Comparison of ENCODE assay signal across 8 mouse cellular contexts in the genomic region with DNA sequence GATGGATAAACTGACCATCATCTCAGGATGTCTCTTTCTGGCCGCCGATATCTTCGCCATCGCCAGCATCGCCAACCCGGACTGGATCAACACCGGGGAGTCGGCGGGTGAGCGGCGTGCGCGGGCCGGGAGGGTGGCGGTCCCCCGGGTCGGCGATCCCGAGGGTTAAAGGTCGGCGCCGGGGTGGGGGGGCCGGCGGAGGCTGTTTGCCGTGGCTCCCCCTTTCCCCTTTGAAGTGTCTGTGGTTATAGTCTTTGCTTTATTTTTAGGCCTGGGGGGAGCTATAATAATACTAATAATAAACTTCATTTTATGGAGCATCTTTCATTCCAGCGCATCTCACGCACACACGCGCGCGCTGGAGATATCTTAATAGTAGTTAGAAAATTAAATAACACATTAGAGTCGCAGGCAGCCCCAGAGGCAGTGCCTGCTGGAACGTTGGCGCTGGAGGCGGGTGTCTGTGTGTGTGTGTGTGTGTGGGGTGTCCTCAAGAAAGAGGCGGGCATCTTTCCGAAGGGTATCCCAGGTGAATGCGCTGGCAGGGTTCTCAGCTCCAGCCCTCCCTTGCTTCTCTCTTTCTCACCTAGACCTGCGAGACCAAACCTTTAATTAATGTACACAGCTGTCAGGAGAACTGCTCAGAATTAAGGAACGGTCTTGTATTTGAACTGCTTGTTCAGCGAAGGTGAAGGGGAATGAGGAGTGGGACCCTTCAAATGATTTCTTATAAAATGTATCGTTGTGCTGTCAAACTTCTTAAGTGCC. TPM values are rescaled to one million over a fixed set of nuclear protein-coding genes. Genes with fewer than 3 reads are reported as not detected.
DNase-seq lines count a peak whose midpoint lies in the region; ATAC-seq and TF ChIP-seq lines count a peak whose summit lies in the region.

No protein-coding gene starts in this region.

- peak overlapping the region; percentile 88 for H3K9ac ChIP-seq in liver, embryonic 12.5 days

- peak overlapping the region; percentile 95 for H3K4me3 ChIP-seq in embryonic facial prominence, embryonic 10.5 days
- H3K4me3 ChIP-seq in liver, embryonic 12.5 days, result peak overlapping the region; percentile 89
- peak overlapping the region; percentile 80 for H3K4me3 ChIP-seq in testis, adult 2 months (ENCODE audit: control insufficient read depth, low read depth, low read length)

- TF ChIP-seq CTCF in testis, adult 2 months (IDR thresholded peaks at IDR 0.05; ENCODE audit: control insufficient read depth, insufficient read depth, insufficient replicate concordance, low read depth, low read length), result no peak

- H3K27ac ChIP-seq in embryonic facial prominence, embryonic 10.5 days (replicated peaks), result peak overlapping the region; percentile 95
- H3K27ac ChIP-seq in liver, embryonic 12.5 days, result peak overlapping the region; percentile 81
- H3K27ac ChIP-seq in testis, adult 2 months (ENCODE audit: control insufficient read depth, insufficient read depth, low read depth, low read length), result peak overlapping the region; percentile 54

- H3K27me3 ChIP-seq in embryonic facial prominence, embryonic 10.5 days (replicated peaks; ENCODE audit: low read depth, poor library complexity, severe bottlenecking), result no peaks in the 10 kb centered on the region
- H3K27me3 ChIP-seq in liver, embryonic 12.5 days (replicated peaks), result no peaks in the 10 kb centered on the region
- H3K27me3 ChIP-seq in testis, adult 2 months (ENCODE audit: control insufficient read depth, insufficient read depth, low read length), result no peaks in the 10 kb centered on the region

- no peaks in the 10 kb centered on the region for H3K9me3 ChIP-seq in embryonic facial prominence, embryonic 10.5 days
- H3K9me3 ChIP-seq in liver, embryonic 12.5 days (replicated peaks), result no peaks in the 10 kb centered on the region

- no peak for TF ChIP-seq POLR2A in testis, adult 2 months (IDR thresholded peaks at IDR 0.05; ENCODE audit: control insufficient read depth, low read depth, low read length)

- no peaks in the 10 kb centered on the region for H3K36me3 ChIP-seq in embryonic facial prominence, embryonic 10.5 days (replicated peaks)
- H3K36me3 ChIP-seq in liver, embryonic 12.5 days, result no peaks in the 10 kb centered on the region
- H3K36me3 ChIP-seq in testis, adult 2 months (ENCODE audit: control insufficient read depth, insufficient read depth, low read length), result no peaks in the 10 kb centered on the region

- peak; percentile 23 for DNase-seq in urinary bladder, postnatal 14 days (ENCODE audit: low spot score)
- no peak for DNase-seq in urinary bladder, adult 2 months (ENCODE audit: low spot score)
- peak; percentile 42 for DNase-seq in embryonic facial prominence, embryonic 10.5 days (ENCODE audit: low spot score)
- peak; percentile 30 to 46 for DNase-seq in heart, adult 9 months (ENCODE audit: low spot score in 2 of 2)
- DNase-seq in kidney, adult 9 months, result peak; percentile 26
- peak; percentile 66 for DNase-seq in neural tube, embryonic 10.5 days (ENCODE audit: extremely low spot score, low spot score)

- H3K4me2 ChIP-seq in liver, embryonic 12.5 days, result peak overlapping the region; percentile 90

- H3K4me1 ChIP-seq in embryonic facial prominence, embryonic 10.5 days, result peaks cover 26% of the 10 kb centered on the region
- peaks cover 61% of the 10 kb centered on the region for H3K4me1 ChIP-seq in liver, embryonic 12.5 days
- peaks cover 2% of the 10 kb centered on the region for H3K4me1 ChIP-seq in testis, adult 2 months (ENCODE audit: control insufficient read depth, insufficient read depth, low read length)

- ATAC-seq in liver, embryonic 12.5 days, result peak; percentile 73

- WGBS in embryonic facial prominence, embryonic 10.5 days, result 2% methylated on average over 42 of the region's 42 CpGs
- 2% methylated on average over 40 of the region's 42 CpGs for WGBS in liver, embryonic 12.5 days (ENCODE audit: insufficient replicate concordance)

RNA-seq across cellular contexts. Expression of gene Mosmo, which starts 0.5 kb away (rescaled TPM):
- 22.6 and 22.9 TPM in 2 replicates for polyA plus RNA-seq in urinary bladder, adult 2 months (2012; rRNA removed)
- 13.3 and 15.1 TPM in 2 replicates for polyA plus RNA-seq in embryonic facial prominence, embryonic 10.5 days (2016; fragmentation: Nextera tagmentation; extraction: Ambion mirVana)
- polyA plus RNA-seq in liver, embryonic 12.5 days (2016; fragmentation: Nextera tagmentation; extraction: Ambion mirVana), result 9.4 and 10.7 TPM in 2 replicates
- polyA plus RNA-seq in testis, adult 2 months (2012; rRNA removed), result 49.1 and 49.9 TPM in 2 replicates

RNA-seq across cellular contexts. Expression of gene Pdzd9, which starts 7.8 kb away (rescaled TPM):
- polyA plus RNA-seq in urinary bladder, adult 2 months (2012; rRNA removed), result 0.04 TPM in 2 replicates
- polyA plus RNA-seq in embryonic facial prominence, embryonic 10.5 days (2016; fragmentation: Nextera tagmentation; extraction: Ambion mirVana), result 0.30 and 0.36 TPM in 2 replicates
- polyA plus RNA-seq in liver, embryonic 12.5 days (2016; fragmentation: Nextera tagmentation; extraction: Ambion mirVana), result 0.13 and 0.17 TPM in 2 replicates
- 85.9 and 97.7 TPM in 2 replicates for polyA plus RNA-seq in testis, adult 2 months (2012; rRNA removed)

RNA-seq across cellular contexts. Expression of gene Uqcrc2, which starts 43.0 kb away (rescaled TPM):
- polyA plus RNA-seq in urinary bladder, adult 2 months (2012; rRNA removed), result 177 and 203 TPM in 2 replicates
- polyA plus RNA-seq in embryonic facial prominence, embryonic 10.5 days (2016; fragmentation: Nextera tagmentation; extraction: Ambion mirVana), result 175 and 186 TPM in 2 replicates
- 150 and 160 TPM in 2 replicates for polyA plus RNA-seq in liver, embryonic 12.5 days (2016; fragmentation: Nextera tagmentation; extraction: Ambion mirVana)
- 43.5 and 52.8 TPM in 2 replicates for polyA plus RNA-seq in testis, adult 2 months (2012; rRNA removed)

Comparison
In these comparisons a context has a peak if more than half of its experiments do, and no peak if none do; other contexts are left out.
1. RNA of gene Pdzd9, which starts 7.8 kb away (polyA plus RNA-seq): 85.9 to 97.7 TPM in testis, adult 2 months; 0.30 to 0.36 TPM in embryonic facial prominence, embryonic 10.5 days, 0.13 to 0.17 TPM in liver, embryonic 12.5 days and 0.04 TPM in urinary bladder, adult 2 months; every median in the first group is over 10 times any median in the second.
2. Peak in every context shown above with its lines, with median percentiles within 50 percentile points of each other: H3K27ac ChIP-seq and H3K4me3 ChIP-seq.